7 mouse cellular contexts compared by ENCODE assay signal in the genomic region with DNA sequence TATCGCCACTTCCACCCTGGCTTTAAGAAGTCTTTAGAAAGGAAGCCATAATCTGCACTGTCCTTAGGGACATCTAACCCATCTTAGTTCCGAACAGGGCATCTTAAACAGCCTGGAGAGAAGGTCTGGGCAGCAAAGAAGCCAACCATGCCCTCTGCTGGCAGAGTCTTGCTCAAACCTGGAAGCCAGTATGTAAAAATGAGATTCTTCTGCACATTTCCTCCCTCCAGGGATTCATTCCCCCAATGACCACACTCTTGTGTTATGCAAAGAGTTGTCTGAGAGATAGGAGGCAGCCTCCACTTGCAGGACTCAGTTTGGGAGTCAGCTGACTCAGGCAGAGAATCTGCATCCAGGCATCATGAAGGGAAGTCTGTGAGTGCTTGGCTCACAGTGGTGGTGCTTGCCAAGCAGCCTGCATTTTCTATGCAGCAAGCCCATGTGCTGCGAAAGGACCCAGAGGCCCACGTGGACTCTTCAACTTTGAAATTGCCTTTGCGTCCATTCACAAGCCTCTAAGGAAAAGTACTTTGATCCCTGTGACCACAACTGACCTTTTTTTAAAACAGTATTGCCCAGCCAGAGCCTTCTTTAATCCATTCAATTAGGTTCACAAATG.
DNase-seq lines count a peak whose midpoint lies in the region; ATAC-seq and TF ChIP-seq lines count a peak whose summit lies in the region.

No protein-coding gene starts in this region.

- DNase-seq in midbrain, embryonic 14.5 days: peak; percentile 29
- DNase-seq in adipocyte (ENCODE audit: low spot score): peak; percentile 83
- DNase-seq in kidney, adult 18-20 months: peak; percentile 64
- DNase-seq in telencephalon, adult 2 months (ENCODE audit: low read depth, low spot score): peak; percentile 17

- no peak overlapping the region for H3K9ac ChIP-seq in midbrain, embryonic 14.5 days (replicated peaks; ENCODE audit: low read length)
- H3K9ac ChIP-seq in midbrain, embryonic 13.5 days (replicated peaks): no peak overlapping the region
- H3K9ac ChIP-seq in lung, embryonic 15.5 days: no peak overlapping the region

- no peak overlapping the region for H3K4me3 ChIP-seq in midbrain, embryonic 14.5 days (replicated peaks; ENCODE audit: low read depth, low read length)
- H3K4me3 ChIP-seq in midbrain, embryonic 13.5 days (replicated peaks): no peak overlapping the region
- no peak overlapping the region for H3K4me3 ChIP-seq in embryonic fibroblast, embryonic 13.5 days (ENCODE audit: insufficient read depth, low read length)
- H3K4me3 ChIP-seq in lung, embryonic 15.5 days: no peak overlapping the region

- TF ChIP-seq CTCF in embryonic fibroblast, embryonic 13.5 days (IDR thresholded peaks at IDR 0.05; ENCODE audit: borderline replicate concordance, insufficient read depth, low read length): peak; percentile 31; the same call in 1 of the 2 replicates

- H3K4me2 ChIP-seq in midbrain, embryonic 14.5 days (ENCODE audit: low read length): no peak overlapping the region
- no peak overlapping the region for H3K4me2 ChIP-seq in midbrain, embryonic 13.5 days (replicated peaks)
- no peak overlapping the region for H3K4me2 ChIP-seq in lung, embryonic 15.5 days

- TF ChIP-seq POLR2A in embryonic fibroblast, embryonic 13.5 days (IDR thresholded peaks at IDR 0.05; ENCODE audit: low read depth, low read length): no peak

- H3K4me1 ChIP-seq in midbrain, embryonic 14.5 days (ENCODE audit: control insufficient read depth, insufficient read depth, low read length): no peaks in the 10 kb centered on the region
- no peaks in the 10 kb centered on the region for H3K4me1 ChIP-seq in midbrain, embryonic 13.5 days (replicated peaks)
- H3K4me1 ChIP-seq in embryonic fibroblast, embryonic 13.5 days (ENCODE audit: control insufficient read depth, insufficient read depth, low read length): peaks cover 8% of the 10 kb centered on the region
- peaks cover 20% of the 10 kb centered on the region; the same call in 1 of the 2 replicates for H3K4me1 ChIP-seq in lung, embryonic 15.5 days

- H3K36me3 ChIP-seq in midbrain, embryonic 14.5 days (ENCODE audit: control insufficient read depth, insufficient read depth, low read length): no peaks in the 10 kb centered on the region
- no peaks in the 10 kb centered on the region for H3K36me3 ChIP-seq in midbrain, embryonic 13.5 days
- no peaks in the 10 kb centered on the region for H3K36me3 ChIP-seq in lung, embryonic 15.5 days

- no peak overlapping the region for H3K27ac ChIP-seq in midbrain, embryonic 14.5 days (replicated peaks; ENCODE audit: low read depth, low read length)
- H3K27ac ChIP-seq in midbrain, embryonic 13.5 days: no peak overlapping the region
- H3K27ac ChIP-seq in embryonic fibroblast, embryonic 13.5 days (ENCODE audit: insufficient read depth, low read length): no peak overlapping the region
- H3K27ac ChIP-seq in lung, embryonic 15.5 days: no peak overlapping the region

- 53% methylated on average over 5 of the region's 5 CpGs for WGBS in midbrain, embryonic 14.5 days
- 46% methylated on average over 5 of the region's 5 CpGs for WGBS in midbrain, embryonic 13.5 days
- WGBS in lung, embryonic 15.5 days: 64% methylated on average over 5 of the region's 5 CpGs

- ATAC-seq in midbrain, embryonic 14.5 days (ENCODE audit: low FRiP score, low TSS enrichment): no peak
- ATAC-seq in midbrain, embryonic 13.5 days: no peak
- 0 out of 2 replicates have a peak, but pooled peaks have one; percentile 48 for ATAC-seq in lung, embryonic 15.5 days (ENCODE audit: borderline replicate concordance, extremely low read depth, low FRiP score, low TSS enrichment)

- H3K9me3 ChIP-seq in midbrain, embryonic 14.5 days (ENCODE audit: control insufficient read depth, low read length): no peaks in the 10 kb centered on the region
- no peaks in the 10 kb centered on the region for H3K9me3 ChIP-seq in midbrain, embryonic 13.5 days
- no peaks in the 10 kb centered on the region for H3K9me3 ChIP-seq in lung, embryonic 15.5 days

- no peaks in the 10 kb centered on the region for H3K27me3 ChIP-seq in midbrain, embryonic 14.5 days (ENCODE audit: control insufficient read depth, insufficient read depth, low read length)
- H3K27me3 ChIP-seq in midbrain, embryonic 13.5 days: no peaks in the 10 kb centered on the region
- H3K27me3 ChIP-seq in lung, embryonic 15.5 days: no peaks in the 10 kb centered on the region

Comparison
In these comparisons a context has a peak if more than half of its experiments do, and no peak if none do; other contexts are left out.
1. DNase-seq: peak in every context shown above with its lines; median percentile 83 in adipocyte; 64 in kidney, adult 18-20 months; 29 in midbrain, embryonic 14.5 days; 17 in telencephalon, adult 2 months.